Mouse (Mus musculus): ENCODE data around the gene Bcl3. TPM values are rescaled to one million over a fixed set of nuclear protein-coding genes. Genes with fewer than 3 reads are reported as not detected.

Bcl3 gene
- polyA plus RNA-seq, 1 experiment from 2014 or later, result 4.3 TPM

- no peak for DNase-seq (ENCODE audit: low spot score)
- Histone ChIP-seq H3K9me3 (ENCODE audit: control insufficient read depth, low read length) (no peaks in the 10 kb centered on the region), H3K9ac (ENCODE audit: low read depth, low read length) (no peak overlapping the region), H3K4me1 (ENCODE audit: control insufficient read depth, insufficient read depth, low read length) (no peaks in the 10 kb centered on the region), H3K36me3 (ENCODE audit: control insufficient read depth, insufficient read depth, low read length) (peaks cover 39% of the 10 kb centered on the region), H3K4me3 (ENCODE audit: low read depth, low read length) (no peak overlapping the region), H3K4me2 (ENCODE audit: low read depth, low read length) (no peak overlapping the region), H3K27me3 (replicated peaks; ENCODE audit: control insufficient read depth, insufficient read depth, low read length) (no peaks in the 10 kb centered on the region), H3K27ac (replicated peaks; ENCODE audit: low read depth, low read length) (no peak overlapping the region)
- 75% methylated on average over 13 of the region's 13 CpGs for WGBS
- no peak for ATAC-seq (ENCODE audit: low read depth)
Measured at GRCm38 (mm10) chr7:19763829-19764477, 58.6 kb downstream of the Bcl3 start.

GRCm38 (mm10) chr7:19762283-19762682 lies 60.3 kb downstream of the Bcl3 start:
- DNase-seq (ENCODE audit: low spot score), result peak; percentile 60

GRCm38 (mm10) chr7:19760021-19760420 lies 62.5 kb downstream of the Bcl3 start:
- H3K9me3 ChIP-seq (ENCODE audit: control insufficient read depth, low read length), result no peaks in the 10 kb centered on the region
- DNase-seq (ENCODE audit: low spot score) (no peak), ATAC-seq (ENCODE audit: low read depth) (no peak)
- H3K27ac ChIP-seq (replicated peaks; ENCODE audit: low read depth, low read length), result no peak overlapping the region
- no peaks in the 10 kb centered on the region for H3K4me1 ChIP-seq (ENCODE audit: control insufficient read depth, insufficient read depth, low read length)
- no peak overlapping the region for H3K4me3 ChIP-seq (ENCODE audit: low read depth, low read length)
- WGBS, result 90% methylated on average over 13 of the region's 13 CpGs
- H3K27me3 ChIP-seq (replicated peaks; ENCODE audit: control insufficient read depth, insufficient read depth, low read length), result no peaks in the 10 kb centered on the region
- H3K36me3 ChIP-seq (ENCODE audit: control insufficient read depth, insufficient read depth, low read length), result peaks cover 47% of the 10 kb centered on the region
- H3K9ac ChIP-seq (ENCODE audit: low read depth, low read length), result no peak overlapping the region
- no peak overlapping the region for H3K4me2 ChIP-seq (ENCODE audit: low read depth, low read length)

More at GRCm38 (mm10) chr7:19762283-19762682, 60.3 kb downstream of the Bcl3 start:
- Histone ChIP-seq H3K4me1 (ENCODE audit: control insufficient read depth, insufficient read depth, low read length) (no peaks in the 10 kb centered on the region), H3K9me3 (ENCODE audit: control insufficient read depth, low read length) (no peaks in the 10 kb centered on the region), H3K27me3 (replicated peaks; ENCODE audit: control insufficient read depth, insufficient read depth, low read length) (no peaks in the 10 kb centered on the region), H3K9ac (ENCODE audit: low read depth, low read length) (no peak overlapping the region), H3K27ac (replicated peaks; ENCODE audit: low read depth, low read length) (no peak overlapping the region), H3K36me3 (ENCODE audit: control insufficient read depth, insufficient read depth, low read length) (peaks cover 51% of the 10 kb centered on the region), H3K4me3 (ENCODE audit: low read depth, low read length) (no peak overlapping the region), H3K4me2 (ENCODE audit: low read depth, low read length) (no peak overlapping the region)
- ATAC-seq (ENCODE audit: low read depth), result peak; percentile 58
- 73% methylated on average over 11 of the region's 11 CpGs for WGBS

GRCm38 (mm10) chr7:19758623-19759022 lies 63.9 kb downstream of the Bcl3 start:
- no peak for DNase-seq (ENCODE audit: low spot score)
- ATAC-seq (ENCODE audit: low read depth), result no peak
- Histone ChIP-seq H3K27ac (replicated peaks; ENCODE audit: low read depth, low read length) (no peak overlapping the region), H3K27me3 (replicated peaks; ENCODE audit: control insufficient read depth, insufficient read depth, low read length) (no peaks in the 10 kb centered on the region), H3K36me3 (ENCODE audit: control insufficient read depth, insufficient read depth, low read length) (peaks cover 35% of the 10 kb centered on the region; the same call in 1 of the 2 replicates), H3K4me2 (ENCODE audit: low read depth, low read length) (no peak overlapping the region), H3K9me3 (ENCODE audit: control insufficient read depth, low read length) (no peaks in the 10 kb centered on the region), H3K4me1 (ENCODE audit: control insufficient read depth, insufficient read depth, low read length) (no peaks in the 10 kb centered on the region), H3K9ac (ENCODE audit: low read depth, low read length) (no peak overlapping the region), H3K4me3 (ENCODE audit: low read depth, low read length) (no peak overlapping the region)
- 91% methylated on average over 13 of the region's 13 CpGs for WGBS

Other genes with a start within 250 kb of the Bcl3 start
- 0.48 and 1.2 TPM in 2 replicates for gene Zfp296, start 245.5 kb downstream of the Bcl3 start, polyA plus RNA-seq (2014; fragmentation: Nextera tagmentation; extraction: Ambion mirVana)
- 142 and 151 TPM in 2 replicates for gene Gemin7, start 245.2 kb downstream of the Bcl3 start, polyA plus RNA-seq (2014; fragmentation: Nextera tagmentation; extraction: Ambion mirVana)
- gene Clasrp, start 218.3 kb downstream of the Bcl3 start, polyA plus RNA-seq (2014; fragmentation: Nextera tagmentation; extraction: Ambion mirVana), result 36.0 and 47.5 TPM in 2 replicates
- gene Relb, start 193.3 kb downstream of the Bcl3 start, polyA plus RNA-seq (2014; fragmentation: Nextera tagmentation; extraction: Ambion mirVana), result 9.9 and 11.5 TPM in 2 replicates
- gene Clptm1, start 157.7 kb downstream of the Bcl3 start, polyA plus RNA-seq (2014; fragmentation: Nextera tagmentation; extraction: Ambion mirVana), result 77.9 and 87.9 TPM in 2 replicates
- gene Apoc2, start 144.8 kb downstream of the Bcl3 start, polyA plus RNA-seq (2014; fragmentation: Nextera tagmentation; extraction: Ambion mirVana), result 0.78 and 0.80 TPM in 2 replicates
- not detected in 2 replicates for gene Gm44805, start 141.3 kb downstream of the Bcl3 start, polyA plus RNA-seq (2014; fragmentation: Nextera tagmentation; extraction: Ambion mirVana)
- gene Apoc4, start 141.3 kb downstream of the Bcl3 start, polyA plus RNA-seq (2014; fragmentation: Nextera tagmentation; extraction: Ambion mirVana), result not detected in 2 replicates
- 16.1 and 19.0 TPM in 2 replicates for gene Apoc1, start 130.1 kb downstream of the Bcl3 start, polyA plus RNA-seq (2014; fragmentation: Nextera tagmentation; extraction: Ambion mirVana)
- gene Apoe, start 123.6 kb downstream of the Bcl3 start, polyA plus RNA-seq (2014; fragmentation: Nextera tagmentation; extraction: Ambion mirVana), result 482 and 510 TPM in 2 replicates
- gene Tomm40, start 107.3 kb downstream of the Bcl3 start, polyA plus RNA-seq (2014; fragmentation: Nextera tagmentation; extraction: Ambion mirVana), result 114 and 125 TPM in 2 replicates
- gene Nectin2, start 72.3 kb downstream of the Bcl3 start, polyA plus RNA-seq (2014; fragmentation: Nextera tagmentation; extraction: Ambion mirVana), result 55.2 and 62.0 TPM in 2 replicates
- 101 and 114 TPM in 2 replicates for gene Bcam, start 51.8 kb downstream of the Bcl3 start, polyA plus RNA-seq (2014; fragmentation: Nextera tagmentation; extraction: Ambion mirVana)
- gene Cblc, start 26.0 kb downstream of the Bcl3 start, polyA plus RNA-seq (2014; fragmentation: Nextera tagmentation; extraction: Ambion mirVana), result 4.7 TPM in 2 replicates
- gene Gm19345, start 29.2 kb upstream of the Bcl3 start, polyA plus RNA-seq (2014; fragmentation: Nextera tagmentation; extraction: Ambion mirVana), result 0.69 and 0.75 TPM in 2 replicates
- not detected in 2 replicates for gene Ceacam16, start 38.5 kb upstream of the Bcl3 start, polyA plus RNA-seq (2014; fragmentation: Nextera tagmentation; extraction: Ambion mirVana)
- 1.2 TPM in 2 replicates for gene Ceacam19, start 65.2 kb upstream of the Bcl3 start, polyA plus RNA-seq (2014; fragmentation: Nextera tagmentation; extraction: Ambion mirVana)
- gene Pvr, start 98.4 kb upstream of the Bcl3 start, polyA plus RNA-seq (2014; fragmentation: Nextera tagmentation; extraction: Ambion mirVana), result 9.0 and 10.2 TPM in 2 replicates
- not detected in 2 replicates for gene Igsf23, start 128.0 kb upstream of the Bcl3 start, polyA plus RNA-seq (2014; fragmentation: Nextera tagmentation; extraction: Ambion mirVana)
- not detected in 2 replicates for gene Ceacam20, start 142.6 kb upstream of the Bcl3 start, polyA plus RNA-seq (2014; fragmentation: Nextera tagmentation; extraction: Ambion mirVana)
- not detected in 2 replicates for gene Nlrp9b, start 168.7 kb upstream of the Bcl3 start, polyA plus RNA-seq (2014; fragmentation: Nextera tagmentation; extraction: Ambion mirVana)